Mouse (Mus musculus) thymus, adult 2 months (tissue): ENCODE results near the gene Ano10.

ENCODE experiments used
- CTCF ChIP-seq: fragments of 200-500 bp; IDR thresholded peaks from 2 replicates; pipeline ENCODE4 v1.5.1; 2012; ENCODE audit warnings: mild to moderate bottlenecking, control low read depth, low read length, moderate library complexity, borderline replicate concordance; ENCODE audit not compliant: control insufficient read depth, poor library complexity, insufficient read depth; ENCODE audit errors: extremely low read depth
- POLR2A ChIP-seq: fragments of 200-500 bp; IDR thresholded peaks from 2 replicates; pipeline ENCODE4 v1.6.1; 2012; ENCODE audit warnings: mild to moderate bottlenecking, low read length, control low read depth, moderate library complexity; ENCODE audit not compliant: control insufficient read depth, poor library complexity, insufficient read depth; ENCODE audit errors: extremely low read depth

DNA sequence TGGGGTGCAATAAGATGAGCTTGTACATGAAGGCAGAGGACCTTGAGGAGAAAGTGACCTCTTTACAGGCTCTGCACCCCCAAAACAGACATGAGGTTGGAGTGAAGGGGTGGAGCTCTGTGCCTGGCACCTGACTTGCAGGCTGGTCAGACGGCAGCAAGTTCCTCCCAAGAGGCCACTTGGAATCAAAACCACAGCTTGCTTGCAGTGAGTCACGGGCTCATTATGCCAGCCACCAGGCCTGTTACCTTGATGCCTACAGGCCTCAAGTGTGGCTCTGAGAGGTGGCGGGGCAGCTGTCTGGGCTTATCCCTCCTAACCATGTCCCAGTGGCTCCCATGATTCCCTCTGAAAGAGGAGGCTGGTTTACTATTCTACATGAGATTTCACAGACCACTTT is 114.1 kb downstream of the Ano10 start:
- TF ChIP-seq POLR2A (no peak), CTCF (no peak)
